Mouse (Mus musculus): Measurements from ENCODE around the gene Gm19426.

The Gm19426 gene

DNA sequence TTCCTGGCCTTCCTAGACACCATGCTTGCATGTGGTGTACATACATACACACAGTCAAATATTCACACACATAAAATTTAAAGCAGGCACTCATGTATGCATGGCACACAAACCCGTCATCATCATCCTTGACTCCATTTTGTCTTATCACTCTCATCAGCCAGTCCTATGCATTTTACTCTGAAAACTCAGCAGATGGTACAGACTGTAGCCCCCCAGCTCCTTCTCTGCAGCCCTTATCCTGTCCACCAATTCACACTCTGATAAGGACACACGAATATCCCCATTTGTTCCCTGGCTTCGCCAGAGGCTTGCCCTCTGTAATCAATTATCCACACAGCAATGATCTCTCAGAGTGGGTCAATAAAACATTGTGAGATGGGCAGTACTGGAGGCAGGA, 22.3 kb downstream of the Gm19426 start:
- DNase-seq (ENCODE audit: low spot score) = no peak

DNA sequence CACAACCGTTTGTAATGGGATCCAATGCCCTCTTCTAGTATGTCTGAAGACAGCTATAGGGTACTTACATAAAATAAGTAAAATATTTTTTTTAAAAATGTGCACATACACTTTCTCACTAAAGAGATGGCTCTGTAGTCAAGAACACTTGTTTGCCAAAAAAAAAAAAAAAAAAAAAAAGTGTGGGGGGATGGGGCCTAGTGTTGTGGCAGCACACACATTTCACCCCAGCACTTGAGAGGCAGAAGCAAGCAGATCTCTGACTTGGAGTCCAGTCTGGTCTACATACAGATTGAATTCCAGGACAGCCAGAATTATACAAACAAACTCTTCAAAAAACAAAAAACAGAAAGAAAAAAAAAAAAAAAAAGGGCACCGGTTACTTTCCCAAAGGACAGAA, 22.7 kb downstream of the Gm19426 start:
- no peak for DNase-seq (ENCODE audit: low spot score)

DNA sequence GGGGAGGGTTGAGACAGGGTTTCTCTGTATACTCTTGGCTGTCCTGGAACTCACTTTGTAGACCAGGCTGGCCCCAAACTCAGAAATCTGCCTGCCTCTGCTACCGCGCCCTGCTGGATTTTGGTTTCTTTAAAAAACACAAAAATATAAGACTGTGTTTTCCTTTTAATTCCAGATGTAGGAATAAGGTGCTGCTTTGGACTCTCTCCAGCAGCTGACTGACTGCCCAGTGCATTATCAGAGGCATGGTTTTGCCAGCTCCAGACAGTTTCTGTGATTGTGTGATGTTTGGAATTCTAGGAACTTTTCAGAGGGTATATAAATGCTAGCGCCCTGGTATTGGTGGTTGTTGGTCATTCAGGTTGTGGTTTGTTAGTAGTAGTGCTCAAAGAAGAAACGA, 26.1 kb downstream of the Gm19426 start:
- no peak for DNase-seq (ENCODE audit: low spot score)

DNA sequence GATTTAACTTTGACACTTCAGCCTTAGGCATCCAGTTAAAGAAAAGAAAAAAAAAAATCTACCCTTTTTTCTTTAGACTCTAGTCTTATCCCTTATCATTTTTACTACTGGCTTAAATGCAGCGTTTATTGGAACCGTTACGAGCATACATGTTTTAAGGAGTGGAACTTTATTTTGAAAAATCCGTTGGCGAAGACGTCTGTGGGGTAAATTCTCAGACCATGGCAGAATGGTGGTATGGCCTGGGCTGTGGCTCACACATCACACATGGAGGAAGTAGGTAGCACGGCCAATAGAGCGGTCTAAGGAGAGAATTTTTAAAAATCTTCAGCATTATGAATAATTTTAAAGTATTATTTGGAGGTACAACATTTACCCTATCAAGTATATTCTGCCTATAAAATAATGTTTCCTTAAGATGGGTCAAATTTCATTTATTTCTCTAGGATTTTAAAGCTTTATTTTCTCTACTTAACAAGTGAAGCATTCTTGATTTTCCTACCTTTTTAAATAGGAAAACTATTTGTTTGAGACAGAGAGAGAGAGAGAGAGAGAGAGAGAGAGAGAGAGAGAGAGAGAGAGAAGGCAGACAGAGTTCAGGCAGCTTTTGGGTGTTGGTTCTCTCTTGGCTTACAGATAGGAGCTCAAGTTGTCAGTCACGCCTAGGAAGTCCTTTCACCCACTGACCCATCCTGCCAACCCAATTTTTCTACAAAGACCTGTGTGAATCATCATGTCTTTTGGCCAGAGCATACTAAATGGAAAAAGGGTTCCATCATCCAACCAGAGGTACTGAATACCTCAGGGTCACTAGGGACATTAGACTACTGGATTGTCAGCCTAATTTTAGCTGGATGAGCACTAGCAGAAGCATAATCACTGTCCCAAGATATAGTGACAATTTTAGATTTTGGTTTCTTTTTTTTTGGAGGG, 26.8 kb downstream of the Gm19426 start:
- no peak for DNase-seq (ENCODE audit: low spot score)

DNA sequence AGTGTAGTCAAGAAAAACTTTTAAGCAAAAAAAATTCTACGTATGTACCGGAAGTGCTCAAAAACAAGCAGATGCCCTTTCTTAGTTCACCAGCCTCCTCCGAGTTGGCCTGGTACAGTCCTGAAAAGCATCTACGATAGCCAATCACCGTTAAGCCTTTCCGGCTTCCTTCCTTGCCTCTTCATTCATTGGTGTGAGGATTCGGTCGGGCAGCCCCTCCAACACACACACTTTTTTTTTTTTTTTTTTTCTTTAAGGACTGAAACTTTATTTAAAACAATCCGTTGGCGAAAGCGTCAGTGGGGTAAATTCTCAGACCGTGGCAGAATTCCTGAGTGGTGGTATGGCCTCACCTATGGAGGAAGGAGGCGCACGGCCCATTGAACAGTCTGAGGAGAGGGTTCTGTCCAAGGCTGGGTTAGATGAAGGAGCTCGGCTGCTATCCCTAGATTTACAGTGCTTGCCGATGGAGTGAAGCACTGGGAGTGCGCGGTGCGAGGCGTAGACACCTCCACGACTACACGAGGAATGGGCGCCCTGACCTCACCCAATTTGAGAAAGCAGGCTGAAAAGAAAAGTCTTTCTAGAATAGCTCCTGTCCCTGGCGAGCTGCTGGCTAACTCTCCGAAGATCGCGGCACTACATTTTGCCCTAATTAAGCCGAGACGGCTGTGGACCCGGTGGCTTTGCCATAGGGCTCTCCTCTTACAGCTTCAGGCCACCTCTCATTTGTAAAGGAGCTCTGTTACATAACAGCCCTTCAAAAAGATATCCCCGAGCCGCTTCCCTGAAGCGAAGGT, 27.7 kb downstream of the Gm19426 start:
- peak; percentile 63 for DNase-seq (ENCODE audit: low spot score)

DNA sequence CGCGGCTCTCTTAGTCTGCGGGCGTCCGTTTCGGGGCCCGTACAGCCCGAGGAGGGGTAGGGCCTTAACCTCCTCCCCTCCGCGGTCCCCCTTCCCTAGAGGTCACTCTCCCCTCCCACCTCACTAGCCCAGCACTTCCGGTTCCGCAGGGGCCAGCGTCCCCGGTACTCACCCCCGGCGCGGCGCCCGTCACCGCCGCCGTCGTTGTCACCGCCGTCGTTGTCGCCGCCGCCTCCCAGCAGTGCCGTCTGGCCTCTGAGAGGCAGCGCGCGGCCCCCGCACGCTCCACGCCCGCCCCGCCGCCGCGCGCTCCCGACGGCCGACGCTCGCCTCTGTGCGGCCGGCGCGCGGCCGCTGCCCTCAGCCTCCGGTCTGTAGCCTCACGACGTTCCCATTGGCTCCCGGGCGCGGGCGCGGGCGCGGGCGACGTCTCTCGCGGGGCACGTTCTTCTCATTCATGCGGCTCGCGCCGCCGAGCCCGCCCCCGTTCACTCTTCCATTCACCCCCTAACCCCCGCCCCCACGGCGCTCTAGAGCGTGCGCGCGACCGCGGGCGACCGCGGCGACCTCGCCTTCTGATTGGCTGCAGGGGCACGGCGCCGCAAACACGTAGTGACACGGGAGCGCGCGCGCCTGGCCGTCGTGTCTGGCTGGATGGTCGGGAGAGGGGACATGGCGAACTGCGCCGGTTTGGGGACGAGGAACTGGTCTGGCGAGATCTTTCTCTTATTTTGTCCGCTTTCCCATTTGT, 28.5 kb downstream of the Gm19426 start, which contains the start of gene Zdhhc5:
Gene Zdhhc5, minus strand, starts transcription at position 370 of the 751 bp plus-strand sequence.
- peak; percentile 99 for DNase-seq (ENCODE audit: low spot score)

DNA sequence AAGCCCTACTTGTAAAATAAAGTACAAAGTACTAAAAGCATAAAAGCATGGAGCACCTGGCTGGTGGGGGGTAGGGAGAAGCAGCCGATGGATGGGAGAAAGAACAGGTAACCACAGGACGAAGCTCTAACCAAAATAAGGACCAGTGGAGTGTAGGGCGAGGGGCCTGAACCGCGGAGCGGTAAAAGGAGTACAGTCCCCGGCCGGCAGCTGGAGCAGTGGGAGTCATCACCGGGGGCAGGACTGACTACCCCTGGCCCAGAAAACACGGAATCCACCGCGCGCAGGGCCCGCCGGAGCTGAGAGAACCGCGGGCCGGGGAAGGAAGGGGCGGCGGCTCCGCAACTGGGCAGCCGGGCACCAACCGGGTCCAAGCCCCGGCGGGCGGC, 29.0 kb downstream of the Gm19426 start:
- no peak for DNase-seq (ENCODE audit: low spot score)

DNA sequence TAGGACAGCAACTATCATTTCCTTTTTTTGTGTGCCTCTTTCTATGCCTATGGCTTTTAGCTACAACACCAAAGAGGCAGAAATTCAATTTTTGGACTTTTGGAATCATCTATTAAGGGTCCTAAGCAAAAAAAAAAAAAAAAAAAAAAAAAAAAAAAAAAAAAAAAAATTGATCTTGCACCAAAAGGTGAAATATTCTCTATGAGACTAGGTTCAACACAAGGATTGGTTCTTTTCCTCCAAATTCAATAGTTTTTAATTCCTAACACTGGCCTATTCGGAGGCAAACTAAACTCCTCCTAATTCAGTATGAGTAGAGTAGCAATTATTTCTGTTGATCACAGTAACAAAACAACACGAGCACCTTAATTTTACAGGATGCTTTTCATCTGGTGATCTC, 31.6 kb downstream of the Gm19426 start:
- DNase-seq (ENCODE audit: low spot score) = no peak

DNA sequence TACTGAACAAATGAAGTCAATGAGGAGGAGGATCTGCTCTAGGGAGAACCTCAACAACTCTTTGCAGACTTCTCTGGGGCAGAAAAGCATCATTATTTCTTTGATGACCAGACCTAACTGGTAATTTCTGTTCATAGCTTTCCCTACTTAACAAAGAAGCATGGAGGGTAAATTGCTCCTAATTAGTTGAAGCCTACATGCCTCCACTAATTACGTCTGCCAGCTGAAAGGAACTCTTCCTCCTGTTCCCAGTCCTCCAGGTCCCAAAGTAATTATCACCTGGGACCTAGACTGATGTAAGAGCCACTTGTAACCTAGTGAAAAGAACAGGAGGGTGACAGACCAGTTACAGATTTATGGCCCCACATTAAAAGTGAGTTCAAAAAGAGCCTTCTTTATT, 35.9 kb downstream of the Gm19426 start:
- no peak for DNase-seq (ENCODE audit: low spot score)

DNA sequence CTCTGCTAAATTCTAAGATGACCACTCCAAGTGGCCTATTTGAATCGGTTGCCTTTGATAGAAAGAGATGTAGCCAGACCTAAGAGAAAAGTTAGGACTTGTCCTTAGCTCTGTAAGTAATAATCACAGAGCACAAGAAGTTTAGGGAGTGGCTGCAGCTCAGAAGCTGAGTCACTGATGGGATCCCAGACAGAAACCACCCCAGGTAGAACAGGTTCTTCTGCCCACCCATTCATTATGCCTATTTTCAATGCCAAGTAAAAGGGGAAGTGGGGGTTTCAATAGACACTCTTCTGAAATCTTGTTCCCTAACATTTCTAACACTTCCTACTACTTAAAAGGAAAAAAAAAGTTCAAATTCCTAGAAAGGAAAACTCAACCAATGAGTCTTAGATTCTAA, 38.2 kb downstream of the Gm19426 start:
- DNase-seq (ENCODE audit: low spot score) = no peak

DNA sequence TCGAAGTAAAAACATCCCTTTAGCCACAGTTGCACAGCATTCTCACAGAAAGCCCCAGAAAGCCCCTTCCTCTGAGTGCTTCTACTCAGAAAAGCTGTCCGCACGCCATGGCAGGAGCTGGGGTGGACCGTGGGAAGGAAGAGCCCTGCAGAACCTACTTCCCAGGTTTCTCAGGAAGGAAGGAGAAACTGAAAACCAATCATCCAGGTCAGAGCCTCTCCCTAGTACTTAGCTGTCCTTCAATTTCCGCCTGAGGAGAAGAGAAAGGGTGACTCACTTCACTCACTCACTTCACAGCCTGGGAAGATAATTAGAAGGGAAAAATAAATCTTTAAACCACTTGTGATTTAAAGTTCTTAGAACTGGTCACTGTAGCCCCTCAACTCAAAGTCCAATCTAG, 39.1 kb downstream of the Gm19426 start:
- no peak for DNase-seq (ENCODE audit: low spot score)

DNA sequence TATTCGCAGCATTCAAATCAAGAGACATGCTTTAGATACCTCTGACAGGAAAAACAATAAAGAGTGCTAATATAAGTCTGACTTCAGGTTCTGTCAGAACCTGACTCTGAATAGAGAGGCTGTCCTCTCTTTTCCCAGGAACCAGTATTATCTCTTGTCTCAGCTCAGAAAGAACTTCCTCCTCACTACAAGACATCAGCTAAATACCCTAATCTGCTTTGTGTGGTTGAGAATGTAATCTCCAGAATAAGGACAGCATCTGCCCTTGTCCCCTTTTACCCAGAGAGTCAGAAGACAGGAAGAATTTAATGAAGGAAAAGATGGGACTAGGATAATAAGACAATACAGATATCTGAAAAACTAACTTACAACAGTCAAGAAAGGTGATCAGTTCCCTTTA, 40.0 kb downstream of the Gm19426 start:
- no peak for DNase-seq (ENCODE audit: low spot score)

DNA sequence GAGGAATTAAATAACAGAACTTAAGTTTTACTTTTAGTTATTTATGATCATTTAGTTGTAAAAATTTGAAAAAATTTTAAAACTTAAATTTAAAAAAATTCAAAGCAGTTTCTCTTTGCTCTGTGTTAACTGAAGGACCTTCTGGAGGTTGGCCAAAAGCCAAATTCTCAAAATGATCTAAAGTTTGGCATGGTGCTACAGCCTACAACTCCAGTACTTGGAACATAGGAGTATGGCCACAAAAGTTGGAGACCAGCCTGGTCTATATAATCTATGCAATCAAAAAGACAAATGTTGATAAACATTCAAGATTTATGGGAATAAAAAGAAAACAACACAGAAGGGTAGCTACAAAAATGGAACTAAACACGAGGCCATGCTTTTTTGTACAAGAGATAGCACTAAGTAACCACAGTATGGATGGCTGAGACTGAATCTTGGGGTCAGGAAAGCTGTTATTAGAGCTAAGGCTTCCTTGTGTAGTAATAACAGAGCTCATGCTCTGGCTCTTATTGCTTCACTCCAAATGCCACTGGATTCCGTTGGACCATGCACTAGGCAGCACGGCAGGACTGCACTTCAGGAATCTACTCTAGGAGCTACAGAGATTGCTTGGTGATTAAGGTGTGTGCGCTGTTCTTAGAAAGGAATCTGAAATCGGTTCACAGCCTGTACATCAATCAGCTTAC, 48.3 kb downstream of the Gm19426 start:
- no peak for DNase-seq (ENCODE audit: low spot score)
